Mouse (Mus musculus) adrenal gland, adult 18-20 months (tissue): ENCODE measurements around the gene Tbc1d15. TPM values are rescaled to one million over a fixed set of nuclear protein-coding genes. Genes with fewer than 3 reads are reported as not detected.

ENCODE experiments used
- DNase-seq, 2 experiments: peaks; one replicate each; pipeline ENCODE4 v3.0.0; 2021 to 2022; ENCODE audit warnings: low spot score in 2 of 2
- long read RNA-seq, 2 experiments: library from polyadenylated mRNA; stranded (forward); transcript quantifications; one replicate each; pipeline ENCODE4 v2.0.0; 2021
- total RNA-seq, 2 experiments: library from RNA; stranded (reverse); gene quantifications; 1 replicate in 1 of 2; 2 replicates in 1 of 2; pipeline ENCODE4 v1.2.3; 2021

Tbc1d15 gene
- total RNA-seq: 10 to 100 TPM; 71.2 to 80.3 TPM
- long read RNA-seq, experiment 1, transcript Tbc1d15-201 (17 exons, 3,752 nt): major isoform, 20 of 57 reads
- long read RNA-seq, experiment 1, partial matches to known transcripts: 2 of 57 reads
- long read RNA-seq, experiment 1, other reads (novel, unspliced or antisense): 35 of 57 reads
- long read RNA-seq, experiment 2, transcript Tbc1d15-201 (17 exons, 3,752 nt): major isoform, 36 of 108 reads
- long read RNA-seq, experiment 2, partial matches to known transcripts: 8 of 108 reads
- long read RNA-seq, experiment 2, other reads (novel, unspliced or antisense): 64 of 108 reads

GRCm38 (mm10) chr10:115251088-115251934 lies at the start of gene Tbc1d15:
Gene Tbc1d15 (minus strand): TSS chr10:115251467.
- peak; percentile 97 for DNase-seq

DNA sequence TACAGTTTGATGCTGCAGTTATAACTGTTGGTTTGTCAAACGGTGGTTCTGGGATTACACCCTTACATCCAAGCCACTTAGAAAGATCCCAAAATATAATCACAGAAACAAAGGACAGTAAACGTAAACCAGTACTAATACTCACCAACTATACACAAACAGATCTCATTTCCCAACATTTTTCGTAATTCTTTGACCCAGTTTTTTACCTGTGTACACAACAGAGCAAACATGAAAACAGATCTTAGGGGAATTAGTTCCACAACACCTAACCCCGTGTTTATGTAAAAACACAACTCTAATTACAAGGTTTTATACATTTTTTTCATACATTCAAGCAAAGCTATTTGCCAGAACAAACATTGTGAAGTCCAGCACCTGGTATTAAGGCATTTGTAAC lies 47.4 kb upstream of the Tbc1d15 start:
- DNase-seq: no peak

DNA sequence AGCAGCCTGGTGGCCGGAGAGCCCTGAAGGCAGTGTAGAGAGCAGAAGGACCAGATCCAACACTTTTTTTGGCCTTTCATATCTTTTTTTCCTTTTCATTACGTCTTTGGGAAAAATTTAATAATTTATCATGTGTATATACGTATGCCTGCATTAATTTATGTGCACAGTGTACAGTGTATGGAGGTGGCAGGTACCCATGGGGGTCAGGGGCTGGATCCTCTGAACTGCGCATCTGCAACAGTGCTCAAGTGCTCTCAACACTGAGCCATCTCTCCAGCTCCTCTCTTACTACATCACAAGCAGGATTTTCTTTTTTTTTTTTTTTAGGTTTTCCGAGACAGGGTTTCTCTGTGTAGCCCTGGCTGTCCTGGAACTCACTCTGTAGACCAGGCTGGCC lies 46.3 kb upstream of the Tbc1d15 start:
- no peak for DNase-seq

GRCm38 (mm10) chr10:115296401-115296935 lies 45.2 kb upstream of the Tbc1d15 start:
- no peak for DNase-seq

- DNase-seq: no peak
These were observed 43.9 kb upstream of the Tbc1d15 start for GRCm38 (mm10) chr10:115295162-115295561.

- DNase-seq: no peak
These were observed 43.4 kb upstream of the Tbc1d15 start for GRCm38 (mm10) chr10:115294715-115295114.

- DNase-seq: no peak
These were observed 42.7 kb upstream of the Tbc1d15 start for GRCm38 (mm10) chr10:115293946-115294345.

DNA sequence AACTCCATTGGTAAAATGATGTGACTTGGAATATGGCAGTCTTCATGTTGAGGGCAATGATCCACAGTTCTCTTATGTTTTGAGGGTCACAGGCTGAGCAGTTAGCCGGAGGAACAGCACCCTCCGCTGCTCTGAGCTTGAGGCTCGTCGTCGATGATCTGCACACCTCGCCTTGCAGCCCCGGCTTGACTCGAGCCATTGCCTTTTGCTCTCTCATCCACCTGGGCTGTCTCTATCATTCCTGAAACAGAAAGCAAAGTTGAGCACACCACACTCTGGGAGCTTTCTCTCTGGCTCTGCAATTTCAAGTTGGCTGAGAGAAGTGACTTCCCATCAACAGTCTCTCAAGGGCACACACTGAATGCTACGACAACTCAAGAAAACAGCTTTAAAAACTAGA lies 39.4 kb upstream of the Tbc1d15 start:
- no peak for DNase-seq

- no peak for DNase-seq
These were observed 37.6 kb upstream of the Tbc1d15 start for GRCm38 (mm10) chr10:115288856-115289255.

GRCm38 (mm10) chr10:115284170-115284569 lies 32.9 kb upstream of the Tbc1d15 start:
- DNase-seq: no peak

DNA sequence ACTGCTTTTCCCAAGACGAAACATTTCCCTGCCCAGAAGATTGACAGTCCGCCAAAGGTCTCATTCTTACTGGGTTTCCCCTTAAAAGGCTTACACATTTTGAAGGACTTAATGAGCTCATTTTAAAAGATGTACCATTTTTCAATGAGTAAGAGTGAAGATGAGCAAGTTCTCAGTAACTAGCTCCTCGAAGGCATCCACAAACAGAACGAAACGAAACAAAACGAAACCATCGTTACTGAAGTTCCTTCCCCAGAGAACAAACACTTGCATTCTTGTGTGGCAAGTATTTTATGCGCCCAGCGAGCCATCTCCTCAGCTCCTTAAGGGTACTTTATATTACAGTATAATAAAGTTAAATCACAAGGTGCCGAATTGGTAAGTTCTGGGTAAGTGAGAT lies 30.1 kb upstream of the Tbc1d15 start:
- no peak for DNase-seq

GRCm38 (mm10) chr10:115271649-115272048 lies 20.4 kb upstream of the Tbc1d15 start:
- no peak for DNase-seq

- no peak for DNase-seq
These were observed 19.5 kb upstream of the Tbc1d15 start for GRCm38 (mm10) chr10:115270612-115271390.

DNA sequence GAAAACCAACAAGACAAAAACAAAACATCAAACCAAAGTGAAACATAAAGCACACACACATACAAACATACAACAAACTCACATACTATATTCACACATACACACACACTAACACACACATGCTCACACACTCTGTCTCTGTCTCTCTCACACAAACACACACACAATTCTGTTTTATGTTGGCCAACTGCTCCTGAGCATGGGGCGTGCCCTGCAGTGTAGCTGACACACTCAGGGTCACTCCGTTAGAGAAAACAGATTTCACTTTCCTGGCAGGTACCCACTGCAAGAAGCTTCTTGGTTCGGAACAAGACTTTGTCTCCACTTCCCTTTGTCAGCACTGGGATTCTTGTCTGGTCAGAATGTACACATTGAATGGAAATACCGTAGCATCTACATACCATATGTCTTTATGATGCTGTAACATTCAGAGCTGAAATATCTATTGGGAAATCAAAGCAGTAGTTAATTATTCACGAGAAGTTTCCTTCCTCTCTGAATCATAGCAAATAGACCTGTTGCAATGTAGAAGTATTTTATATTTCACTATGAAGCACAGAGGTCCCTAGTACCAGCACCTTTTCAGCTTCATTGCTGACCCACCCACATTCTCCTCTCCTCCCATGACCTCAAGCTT lies 11.8 kb upstream of the Tbc1d15 start:
- peak in 1 of 2 experiments; percentile 20 for DNase-seq

DNA sequence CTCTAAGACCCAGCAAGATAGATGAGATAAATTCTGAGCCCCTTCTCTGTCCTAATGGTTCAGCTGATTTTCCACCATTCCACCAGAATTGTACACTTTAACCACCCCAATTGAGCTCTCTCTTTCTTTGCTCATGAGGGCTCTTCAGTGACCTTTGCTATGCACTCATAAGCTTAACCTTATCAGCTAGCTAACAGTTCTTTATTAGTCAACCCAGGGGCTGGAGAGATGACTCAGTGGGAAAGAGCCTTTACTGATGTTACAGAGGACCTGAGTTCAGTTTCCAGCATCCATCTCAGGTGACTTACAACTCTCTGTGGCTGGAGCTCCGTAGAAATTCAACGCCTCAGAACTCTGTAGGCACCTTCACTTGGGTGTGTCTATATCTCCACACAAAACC lies 11.0 kb upstream of the Tbc1d15 start:
- DNase-seq: no peak

- no peak for DNase-seq
These were observed 10.2 kb upstream of the Tbc1d15 start for GRCm38 (mm10) chr10:115261428-115261827.

- DNase-seq: no peak
These were observed 4.9 kb upstream of the Tbc1d15 start for GRCm38 (mm10) chr10:115256162-115256561.

DNA sequence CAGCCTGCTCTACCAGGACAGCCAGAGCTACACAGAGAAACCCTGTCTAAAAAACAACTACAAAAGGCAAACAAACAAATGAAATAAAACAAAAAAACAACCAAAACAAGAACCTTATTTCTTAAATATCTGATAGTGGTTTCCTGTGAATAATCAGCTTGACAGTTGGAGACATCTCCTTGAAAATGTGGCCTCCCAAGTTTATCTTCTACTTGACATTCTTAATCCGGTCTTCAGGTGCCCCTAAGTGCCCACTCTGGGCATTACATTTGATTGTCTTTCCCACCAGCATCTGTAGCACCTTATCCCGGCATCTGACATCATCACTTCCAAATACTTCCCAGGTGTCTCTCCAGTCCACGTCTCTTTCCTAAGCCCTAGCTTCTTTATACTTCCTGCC lies 2.3 kb upstream of the Tbc1d15 start:
- no peak for DNase-seq

DNA sequence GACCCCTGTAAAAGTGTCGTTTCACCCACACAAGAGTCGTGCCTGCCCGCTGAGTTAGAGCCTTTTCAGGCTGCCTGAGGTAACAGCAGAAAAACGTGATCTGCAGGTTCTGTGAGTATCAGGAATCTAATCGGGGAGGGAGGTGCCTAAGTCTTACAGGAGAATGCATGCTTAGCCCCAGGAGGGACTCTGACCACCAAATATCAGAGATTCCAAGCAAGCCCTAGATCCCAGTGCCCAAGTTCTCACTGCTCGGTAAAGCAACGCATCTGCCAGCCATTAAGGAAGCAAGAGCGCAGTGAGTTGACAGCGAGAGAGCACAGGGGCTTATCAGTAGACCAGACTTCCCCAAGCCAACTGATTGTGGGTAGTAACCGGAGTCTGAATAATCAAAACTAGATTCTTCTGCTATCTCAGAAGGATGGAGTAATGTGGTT lies 1.1 kb upstream of the Tbc1d15 start:
- no peak for DNase-seq

- peak in 1 of 2 experiments; percentile 28 for DNase-seq
These were observed 806 bp downstream of the Tbc1d15 start for GRCm38 (mm10) chr10:115250235-115251087.
